Mouse (Mus musculus) c-Kit-positive CD71-positive TER-119-positive erythroid progenitor cells, embryonic 14.5 days (primary cell): ENCODE data around the gene Hbb-y.
"Not testable (repeated sequence)": the region's sequence is repeated elsewhere in the genome, so short reads cannot be mapped to it uniquely, and the experiment has no call there.

Source experiments
- DNase-seq: peaks from one replicate; pipeline ENCODE4 v3.0.0-alpha.2; 2013; ENCODE audit warnings: low spot score

Hbb-y gene

DNA sequence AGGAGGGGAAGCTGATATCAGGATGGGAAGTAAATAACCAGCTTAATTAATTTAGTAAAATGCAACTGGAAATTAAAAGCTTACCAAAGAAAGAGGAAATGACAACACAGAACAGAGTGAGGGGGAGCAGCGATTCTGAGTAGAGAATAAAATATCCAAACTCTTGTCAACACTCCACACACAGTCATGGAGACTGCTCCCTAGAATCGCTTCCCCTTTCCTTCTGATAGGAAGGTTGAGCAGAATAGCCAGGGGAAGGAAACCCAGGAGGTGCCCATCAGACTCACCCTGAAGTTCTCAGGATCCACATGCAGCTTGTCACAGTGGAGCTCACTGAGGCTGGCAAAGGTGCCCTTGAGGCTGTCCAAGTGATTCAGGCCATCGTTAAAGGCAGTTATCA lies 39.9 kb downstream of the Hbb-y start:
- not testable (repeated sequence) for DNase-seq

GRCm38 (mm10) chr7:103812174-103812573 lies 40.8 kb downstream of the Hbb-y start:
- DNase-seq, result peak; percentile 85

DNA sequence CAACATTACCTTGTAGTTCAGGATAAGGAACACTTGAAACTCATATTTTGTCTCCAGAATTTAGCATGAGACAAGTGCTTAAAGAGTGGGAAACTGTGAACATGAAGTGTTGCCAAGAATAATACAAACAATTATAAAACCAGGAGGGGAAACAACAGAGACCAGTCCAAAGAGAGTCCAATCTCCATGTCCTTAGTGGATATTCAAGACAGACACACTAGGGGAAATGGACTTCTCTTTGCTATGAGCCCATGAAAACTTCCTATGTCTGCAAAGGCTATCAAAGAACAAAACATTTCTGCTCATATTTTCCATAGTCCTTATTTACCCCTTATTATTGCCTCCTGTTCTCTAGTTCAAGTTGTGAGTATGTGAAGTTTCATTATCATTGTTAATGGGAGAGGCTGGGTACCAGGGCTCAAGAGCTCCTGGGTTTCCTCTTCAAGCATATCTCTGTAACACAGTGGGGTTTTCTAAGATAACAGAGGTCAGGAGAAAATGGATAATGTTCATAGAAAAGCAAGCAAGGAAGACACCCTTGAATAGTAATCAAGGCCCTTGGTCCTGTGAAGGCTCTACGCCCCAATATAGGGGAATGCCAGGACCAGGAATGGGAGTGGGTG lies 41.7 kb downstream of the Hbb-y start:
- peak; percentile 85 for DNase-seq

DNA sequence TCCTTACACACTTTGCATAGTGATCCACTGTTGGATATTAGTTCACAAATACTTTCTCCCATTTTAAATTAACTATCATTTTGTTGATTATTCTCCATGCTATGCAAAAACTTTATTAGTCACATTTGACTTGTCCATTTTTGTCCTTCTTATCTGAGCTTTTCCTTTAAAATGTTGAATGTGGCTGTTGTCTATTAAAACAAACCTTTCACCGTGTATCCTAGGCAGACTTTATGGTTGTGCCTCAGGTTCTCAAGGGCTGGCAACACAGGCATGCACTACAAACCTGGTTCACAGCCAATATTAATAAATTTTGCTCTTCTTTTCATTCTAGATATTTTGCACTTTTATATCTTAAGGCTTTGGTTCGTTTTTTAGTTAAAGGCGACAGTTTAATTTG lies 42.3 kb downstream of the Hbb-y start:
- peak; percentile 71 for DNase-seq

- DNase-seq, result peak; percentile 60
Measured at GRCm38 (mm10) chr7:103810296-103810695, 42.7 kb downstream of the Hbb-y start.

GRCm38 (mm10) chr7:103809801-103810155 lies 43.2 kb downstream of the Hbb-y start:
- peak; percentile 44 for DNase-seq

GRCm38 (mm10) chr7:103808971-103809800 lies 43.8 kb downstream of the Hbb-y start:
- DNase-seq, result peak; percentile 90

DNA sequence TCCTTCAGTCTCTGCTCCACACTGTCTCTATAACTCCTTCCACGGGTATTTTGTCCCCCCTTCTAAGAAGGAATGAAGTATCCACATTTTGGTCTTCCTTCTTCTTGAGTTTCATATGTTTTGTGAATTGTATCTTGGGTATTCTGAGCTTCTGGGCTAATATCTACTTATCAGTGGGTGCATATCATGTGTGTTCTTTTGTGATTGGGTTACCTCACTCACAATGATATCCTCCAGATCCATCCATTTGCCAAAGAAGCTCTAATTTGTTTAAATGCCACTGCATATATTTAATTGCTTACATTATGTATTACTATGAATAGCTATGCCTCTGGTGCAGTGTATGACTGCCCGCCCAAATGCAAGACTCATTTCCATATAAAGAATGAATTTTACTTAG lies 44.9 kb downstream of the Hbb-y start:
- DNase-seq, result not testable (repeated sequence)

DNA sequence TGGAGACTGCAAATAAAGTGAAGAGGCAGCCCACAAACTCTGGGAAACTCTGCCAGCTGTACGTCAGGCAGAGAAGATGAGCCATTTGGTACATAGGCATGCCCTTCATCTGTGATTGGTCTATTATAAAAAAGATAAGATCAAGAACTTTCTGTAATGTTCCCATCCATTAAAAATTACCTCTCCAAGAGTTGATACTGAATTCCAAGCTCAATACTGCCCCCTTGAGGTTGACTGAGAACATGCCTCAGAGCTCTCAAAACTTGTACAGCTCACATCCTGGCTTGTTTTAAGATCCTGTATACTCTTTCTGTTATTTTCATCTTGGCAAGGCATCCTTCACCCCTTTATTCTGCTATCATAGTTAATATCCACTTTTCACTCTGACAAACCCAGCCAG lies 46.2 kb downstream of the Hbb-y start:
- peak; percentile 83 for DNase-seq
